Mouse (Mus musculus): ENCODE measurements around the gene Dgka. TPM values are rescaled to one million over a fixed set of nuclear protein-coding genes. Genes with fewer than 3 reads are reported as not detected.
A peak's percentile ranks its signal among the peaks of the same experiment; 100 is the strongest.

The Dgka gene
- polyA plus RNA-seq, 1 experiment from 2014 or later, result 7.1 TPM

DNA sequence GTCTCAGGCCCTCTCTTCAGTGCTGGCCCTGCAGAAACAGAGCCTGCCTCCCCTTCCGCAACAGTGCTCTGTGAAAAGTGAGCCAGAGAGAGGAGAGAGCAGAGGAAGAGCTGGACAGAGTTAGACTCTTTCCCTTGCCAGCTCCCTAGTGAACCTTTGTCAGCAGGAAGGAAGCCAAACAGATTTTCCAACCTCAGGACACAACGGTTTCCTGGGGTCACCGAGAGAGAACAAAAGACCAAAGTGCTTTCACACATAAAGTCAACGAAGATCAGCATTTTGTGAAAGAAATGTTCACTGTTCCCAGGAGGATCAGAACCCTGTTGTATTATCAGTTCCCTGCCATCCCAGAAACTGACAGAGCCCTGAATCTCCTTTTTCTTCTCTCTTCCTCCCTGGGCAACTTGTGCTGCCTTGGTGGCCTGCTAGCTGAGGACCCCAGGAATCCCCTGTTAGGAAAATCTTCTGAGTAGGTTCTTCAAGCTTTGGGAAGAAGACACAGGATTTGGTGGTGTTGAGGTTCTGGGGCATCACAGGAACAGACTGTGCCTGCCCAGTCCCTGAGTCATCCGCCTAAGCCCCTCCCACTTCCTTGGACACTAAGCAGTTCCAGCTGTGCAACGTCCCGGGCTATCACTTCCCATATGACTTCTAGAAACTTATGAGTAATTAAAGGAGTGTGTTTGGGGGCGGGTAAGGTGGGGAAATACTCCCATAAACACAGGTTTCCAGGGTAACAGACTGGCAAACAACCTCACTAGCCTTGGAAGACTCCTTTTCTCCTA lies 34.5 kb upstream of the Dgka start:
- Histone ChIP-seq H3K4me2 (replicated peaks; ENCODE audit: low read depth) (0 out of 2 replicates have a peak overlapping the region, but pooled peaks have one; percentile 11), H3K36me3 (ENCODE audit: control insufficient read depth, insufficient read depth) (no peaks in the 10 kb centered on the region), H3K4me1 (replicated peaks; ENCODE audit: control insufficient read depth, insufficient read depth, low read length) (no peaks in the 10 kb centered on the region), H3K4me3 (ENCODE audit: low read depth, low read length) (no peak overlapping the region), H3K9ac (ENCODE audit: low read depth, low read length) (no peak overlapping the region), H3K9me3 (ENCODE audit: control insufficient read depth) (no peaks in the 10 kb centered on the region), H3K27ac (ENCODE audit: low read depth, low read length) (peak overlapping the region; percentile 72; the same call in 1 of the 2 replicates), H3K27me3 (replicated peaks; ENCODE audit: control insufficient read depth, insufficient read depth, low read length) (no peaks in the 10 kb centered on the region)
- peak; percentile 87 for ATAC-seq
- TF ChIP-seq CTCF (IDR thresholded peaks at IDR 0.05; ENCODE audit: low read depth), result no peak
- 24% methylated on average over 8 of the region's 8 CpGs for WGBS

DNA sequence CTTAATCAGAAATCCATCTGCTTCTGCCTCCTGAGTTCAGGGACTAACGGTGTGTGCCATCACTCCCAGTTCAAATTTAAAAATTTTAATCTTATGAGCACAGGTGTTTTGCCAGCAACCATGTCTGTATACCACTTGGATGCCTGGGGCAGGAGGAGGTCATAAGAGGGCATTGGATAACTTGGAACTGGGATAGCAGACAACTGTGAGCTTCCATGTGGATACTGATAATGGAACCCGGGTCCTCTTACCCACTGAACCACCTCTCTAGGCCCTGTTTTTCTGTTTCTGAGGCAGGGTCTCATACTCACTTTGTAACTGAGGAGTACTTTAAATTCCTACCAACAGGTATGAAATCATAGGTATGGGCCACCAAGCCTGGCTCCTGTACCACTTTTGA lies 33.8 kb upstream of the Dgka start:
- no peak for ATAC-seq
- Histone ChIP-seq H3K9me3 (ENCODE audit: control insufficient read depth) (no peaks in the 10 kb centered on the region), H3K4me2 (replicated peaks; ENCODE audit: low read depth) (no peak overlapping the region), H3K36me3 (ENCODE audit: control insufficient read depth, insufficient read depth) (no peaks in the 10 kb centered on the region), H3K9ac (ENCODE audit: low read depth, low read length) (no peak overlapping the region), H3K27ac (ENCODE audit: low read depth, low read length) (peak overlapping the region; percentile 72; the same call in 1 of the 2 replicates), H3K4me3 (ENCODE audit: low read depth, low read length) (no peak overlapping the region), H3K4me1 (replicated peaks; ENCODE audit: control insufficient read depth, insufficient read depth, low read length) (no peaks in the 10 kb centered on the region), H3K27me3 (replicated peaks; ENCODE audit: control insufficient read depth, insufficient read depth, low read length) (no peaks in the 10 kb centered on the region)
- WGBS, result 93% methylated on average over 2 of the region's 2 CpGs
- no peak for TF ChIP-seq CTCF (IDR thresholded peaks at IDR 0.05; ENCODE audit: low read depth)

DNA sequence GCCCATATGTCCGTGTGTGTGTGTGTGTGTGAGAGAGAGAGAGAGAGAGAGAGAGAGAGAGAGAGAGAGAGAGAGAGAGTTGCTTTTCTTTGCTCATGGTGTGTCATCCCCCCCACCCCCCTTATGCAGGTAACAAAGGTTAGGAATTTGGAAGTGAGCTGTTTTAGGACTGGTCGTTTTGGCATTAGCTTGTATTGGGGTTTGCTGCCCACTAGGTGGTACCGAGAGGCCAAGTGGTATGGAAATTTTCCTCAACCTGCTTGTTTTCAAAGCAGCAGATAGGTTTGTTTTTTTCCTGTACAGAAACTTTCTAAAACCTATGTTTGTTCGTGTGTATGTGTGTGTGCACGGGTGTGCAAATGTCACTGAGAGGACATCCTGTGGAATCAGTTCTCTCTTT lies 29.0 kb upstream of the Dgka start:
- 28% methylated on average over 5 of the region's 5 CpGs for WGBS
- Histone ChIP-seq H3K9me3 (ENCODE audit: control insufficient read depth) (no peaks in the 10 kb centered on the region), H3K4me1 (replicated peaks; ENCODE audit: control insufficient read depth, insufficient read depth, low read length) (no peaks in the 10 kb centered on the region), H3K4me2 (replicated peaks; ENCODE audit: low read depth) (no peak overlapping the region), H3K9ac (ENCODE audit: low read depth, low read length) (no peak overlapping the region), H3K36me3 (ENCODE audit: control insufficient read depth, insufficient read depth) (no peaks in the 10 kb centered on the region), H3K4me3 (ENCODE audit: low read depth, low read length) (no peak overlapping the region), H3K27me3 (replicated peaks; ENCODE audit: control insufficient read depth, insufficient read depth, low read length) (no peaks in the 10 kb centered on the region), H3K27ac (ENCODE audit: low read depth, low read length) (no peak overlapping the region)
- peak; percentile 58 for TF ChIP-seq CTCF (IDR thresholded peaks at IDR 0.05; ENCODE audit: low read depth)
- ATAC-seq, result no peak

DNA sequence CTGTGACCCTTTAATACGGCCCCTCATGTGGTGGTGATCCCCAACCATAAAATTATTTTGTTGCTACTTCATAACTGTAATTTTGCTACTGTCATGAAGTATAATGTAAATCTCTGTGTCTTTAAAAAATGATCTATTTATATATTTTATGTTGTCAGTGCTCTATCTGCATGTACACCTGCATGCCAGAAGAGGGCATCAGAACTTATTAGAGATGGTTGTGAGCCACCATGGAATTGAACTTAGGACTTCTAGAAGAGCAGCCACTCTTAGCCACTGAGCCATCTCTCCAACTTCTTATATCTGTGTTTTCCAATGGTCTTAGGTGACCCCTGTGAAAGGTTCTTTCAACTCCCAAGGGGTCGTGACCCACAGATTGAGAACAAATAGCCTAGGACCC lies 28.2 kb upstream of the Dgka start:
- Histone ChIP-seq H3K9me3 (ENCODE audit: control insufficient read depth) (no peaks in the 10 kb centered on the region), H3K36me3 (ENCODE audit: control insufficient read depth, insufficient read depth) (peaks cover 3% of the 10 kb centered on the region; the same call in 1 of the 2 replicates), H3K9ac (ENCODE audit: low read depth, low read length) (no peak overlapping the region), H3K27me3 (replicated peaks; ENCODE audit: control insufficient read depth, insufficient read depth, low read length) (no peaks in the 10 kb centered on the region), H3K4me2 (replicated peaks; ENCODE audit: low read depth) (no peak overlapping the region), H3K27ac (ENCODE audit: low read depth, low read length) (no peak overlapping the region), H3K4me3 (ENCODE audit: low read depth, low read length) (no peak overlapping the region), H3K4me1 (replicated peaks; ENCODE audit: control insufficient read depth, insufficient read depth, low read length) (no peaks in the 10 kb centered on the region)
- no peak for ATAC-seq
- 78% methylated on average over 2 of the region's 2 CpGs for WGBS
- peak; percentile 56 for TF ChIP-seq CTCF (IDR thresholded peaks at IDR 0.05; ENCODE audit: low read depth)

DNA sequence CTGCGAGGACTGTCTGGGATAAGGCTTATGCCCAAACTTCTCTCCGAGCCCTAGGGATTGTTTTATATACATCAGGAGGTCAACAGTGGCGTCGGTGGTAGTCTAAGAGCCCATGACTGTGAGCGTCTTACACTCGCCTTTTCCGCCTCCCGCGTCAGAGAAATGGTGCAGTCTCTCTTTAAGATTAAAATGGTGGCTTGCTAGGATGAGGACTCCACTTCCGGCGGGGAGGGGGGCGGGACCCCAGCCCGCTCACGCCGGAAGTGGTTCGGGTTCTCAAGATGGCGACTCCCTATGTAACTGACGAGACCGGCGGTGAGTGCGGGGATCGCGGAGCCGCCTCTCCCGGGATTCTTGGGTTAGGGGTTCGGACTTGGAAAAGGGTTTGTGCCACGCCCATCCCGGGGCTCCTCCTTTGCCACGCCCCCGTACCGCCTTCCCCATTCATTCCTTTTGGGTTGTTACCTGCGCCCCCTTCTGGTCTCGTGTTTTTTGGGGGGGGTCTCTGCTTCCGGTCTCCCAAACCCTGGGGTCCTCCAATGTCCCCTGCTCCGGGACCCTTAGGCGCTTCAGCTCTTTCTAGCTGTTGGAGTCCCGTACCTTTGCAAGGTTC lies 3.7 kb upstream of the Dgka start:
- peak overlapping the region; percentile 82 for H3K4me3 ChIP-seq (ENCODE audit: low read depth, low read length)
- no peaks in the 10 kb centered on the region for H3K9me3 ChIP-seq (ENCODE audit: control insufficient read depth)
- ATAC-seq, result peak; percentile 79
- H3K36me3 ChIP-seq (ENCODE audit: control insufficient read depth, insufficient read depth), result peaks cover 2% of the 10 kb centered on the region; the same call in 1 of the 2 replicates
- WGBS, result under 1% methylated on average over 37 of the region's 37 CpGs
- peak; percentile 62 for TF ChIP-seq CTCF (IDR thresholded peaks at IDR 0.05; ENCODE audit: low read depth)
- H3K9ac ChIP-seq (ENCODE audit: low read depth, low read length), result peak overlapping the region; percentile 83
- H3K27me3 ChIP-seq (replicated peaks; ENCODE audit: control insufficient read depth, insufficient read depth, low read length), result no peaks in the 10 kb centered on the region
- peak overlapping the region; percentile 90 for H3K4me2 ChIP-seq (replicated peaks; ENCODE audit: low read depth)
- peak overlapping the region; percentile 95 for H3K27ac ChIP-seq (ENCODE audit: low read depth, low read length)
- 0 out of 2 replicates have a peak, but pooled peaks cover 6% of the 10 kb centered on the region for H3K4me1 ChIP-seq (replicated peaks; ENCODE audit: control insufficient read depth, insufficient read depth, low read length)

DNA sequence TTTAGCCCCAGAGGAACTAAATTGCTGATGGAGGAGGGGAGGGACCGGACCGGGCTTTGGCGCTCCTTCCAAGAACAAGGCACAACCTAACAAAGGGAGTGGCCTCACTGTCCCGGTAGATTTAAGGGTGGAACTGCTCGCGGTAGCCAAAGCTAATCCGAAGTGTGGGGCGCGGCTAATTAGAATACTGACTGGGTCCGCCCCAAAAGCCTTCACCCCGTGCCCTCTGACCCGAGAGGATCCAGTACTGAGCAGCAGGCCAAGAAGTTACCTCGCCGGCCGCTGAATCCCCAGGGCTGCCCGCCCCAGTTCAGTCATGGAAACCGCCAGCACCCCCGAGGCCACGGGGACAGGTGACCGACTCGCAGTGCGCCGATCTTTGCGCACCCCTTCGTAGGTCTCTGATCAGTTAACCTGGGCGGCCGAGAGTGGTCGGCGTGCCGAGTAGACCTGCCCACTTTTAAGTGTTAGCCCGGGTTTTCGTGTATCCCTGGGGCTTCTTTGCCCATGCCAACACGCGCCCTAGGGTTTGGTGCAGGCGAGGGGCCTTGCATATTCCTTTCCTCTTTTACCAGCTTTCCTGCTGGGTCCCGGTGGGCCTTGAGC lies 3.1 kb upstream of the Dgka start, which contains the start of gene Pym1:
TSS of gene Pym1 (plus strand) at position 244 of the 606 bp plus-strand sequence.
- peak within 1 kb of the TSS; percentile 90 for H3K4me2 ChIP-seq (replicated peaks; ENCODE audit: low read depth)
- H3K4me1 ChIP-seq (replicated peaks; ENCODE audit: control insufficient read depth, insufficient read depth, low read length), result peaks cover 7% of the 10 kb centered on the region; the same call in 1 of the 2 replicates
- peak within 1 kb of the TSS; percentile 82 for H3K4me3 ChIP-seq (ENCODE audit: low read depth, low read length)
- WGBS, result 1% methylated on average over 35 of the region's 36 CpGs
- no peaks in the 10 kb centered on the region for H3K36me3 ChIP-seq (ENCODE audit: control insufficient read depth, insufficient read depth)
- H3K27me3 ChIP-seq (replicated peaks; ENCODE audit: control insufficient read depth, insufficient read depth, low read length), result no peaks in the 10 kb centered on the region
- ATAC-seq, result peak; percentile 74
- peak within 1 kb of the TSS; percentile 83 for H3K9ac ChIP-seq (ENCODE audit: low read depth, low read length)
- H3K9me3 ChIP-seq (ENCODE audit: control insufficient read depth), result no peaks in the 10 kb centered on the region
- peak within 1 kb of the TSS; percentile 95 for H3K27ac ChIP-seq (ENCODE audit: low read depth, low read length)
- TF ChIP-seq CTCF (IDR thresholded peaks at IDR 0.05; ENCODE audit: low read depth), result no peak

Data from intestine, postnatal 0 days (tissue).